Mouse (Mus musculus): ENCODE data around the gene Ttll3.

DNA sequence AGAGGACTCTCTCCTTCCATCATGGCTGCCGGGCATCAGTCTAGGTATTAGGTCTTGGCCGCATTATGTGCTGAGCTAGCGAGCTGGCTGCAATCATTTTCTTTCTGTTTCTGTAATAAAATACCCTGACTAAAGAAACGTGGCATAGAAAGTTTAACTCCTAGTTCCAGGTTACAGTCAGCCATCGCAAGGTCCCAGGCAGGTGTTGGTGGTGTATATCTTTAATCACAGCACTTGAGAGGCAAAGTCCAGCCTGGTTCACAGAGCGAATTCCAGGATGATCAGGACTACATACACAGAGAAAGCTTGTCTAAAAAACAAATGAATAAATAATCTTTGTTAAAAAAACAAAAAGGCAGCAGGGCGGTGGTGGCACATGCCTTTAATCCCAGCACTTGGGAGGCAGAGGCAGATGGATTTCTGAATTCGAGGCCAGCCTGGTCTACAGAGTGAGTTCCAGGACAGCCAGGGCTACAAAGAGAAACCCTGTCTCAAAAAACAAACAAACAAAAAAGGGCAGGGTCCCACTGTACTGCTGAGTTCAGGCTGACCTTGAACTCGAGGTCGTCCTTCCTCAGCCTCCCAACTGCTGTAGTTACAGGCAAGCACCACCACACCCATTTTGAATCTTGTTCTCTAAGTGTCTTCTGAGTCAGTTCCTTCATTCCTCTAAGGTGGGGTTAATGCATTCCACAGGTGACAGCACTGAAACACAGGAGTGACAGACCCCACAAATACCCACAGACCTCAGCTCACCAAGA, 7.4 kb downstream of the Ttll3 start:
- TF ChIP-seq MAX (IDR thresholded peaks at IDR 0.05; ENCODE audit: low read length) = no peak
- no peak for TF ChIP-seq ZNF384 (IDR thresholded peaks at IDR 0.05; ENCODE audit: low read depth, low read length)
- no peak for TF ChIP-seq CHD1 (IDR thresholded peaks at IDR 0.05; ENCODE audit: low read depth, low read length)
- TF ChIP-seq POLR2A (IDR thresholded peaks at IDR 0.05; ENCODE audit: low read depth, low read length) = no peak
- no peak for TF ChIP-seq CTCF (conservative IDR thresholded peaks at IDR 0.05 in 1 of 2, IDR thresholded peaks at IDR 0.05 in 1 of 2; ENCODE audit: low read depth in 2 of 2, low read length in 2 of 2)
- TF ChIP-seq ELF1 (IDR thresholded peaks at IDR 0.05; ENCODE audit: low read depth, low read length) = no peak
- TF ChIP-seq CHD2 (IDR thresholded peaks at IDR 0.05; ENCODE audit: low read length) = no peak

Measured in CH12.LX (cell line).